Mouse (Mus musculus): ENCODE data around the gene Ssr2. TPM values are rescaled to one million over a fixed set of nuclear protein-coding genes. Genes with fewer than 3 reads are reported as not detected.
A peak's percentile ranks its signal among the peaks of the same experiment; 100 is the strongest.
"Not testable (repeated sequence)": the region's sequence is repeated elsewhere in the genome, so short reads cannot be mapped to it uniquely, and the experiment has no call there.

The Ssr2 gene
- total RNA-seq, 1 experiment, result 827 TPM

GRCm38 (mm10) chr3:88602466-88602865 is 26.8 kb downstream of the Ssr2 start:
- H3K9me3 ChIP-seq (ENCODE audit: control insufficient read depth, insufficient read depth, low read depth, low read length), result no peaks in the 10 kb centered on the region
- no peak overlapping the region for H3K4me3 ChIP-seq (ENCODE audit: insufficient read depth in 1 of 2, low read depth in 1 of 2, low read length in 2 of 2, poor library complexity in 1 of 2, severe bottlenecking in 1 of 2)
- peak overlapping the region; percentile 40; the same call in 1 of the 2 replicates for H3K27ac ChIP-seq (ENCODE audit: insufficient read depth, low read depth, low read length, poor library complexity, severe bottlenecking)
- no peaks in the 10 kb centered on the region for H3K36me3 ChIP-seq (ENCODE audit: control insufficient read depth, insufficient read depth, low read length, poor library complexity, severe bottlenecking)
- no peak overlapping the region for H3K9ac ChIP-seq (ENCODE audit: insufficient read depth, low read depth, low read length, poor library complexity, severe bottlenecking)
- in situ Hi-C loops (cut with MboI; ENCODE audit: low sequenced_read_pairs in 2 of 2, unreplicated experiment in 2 of 2), result no loop called here
- peaks cover 0 to 16% of the 10 kb centered on the region in 2 experiments; a peak in 2 of 4 replicates for H3K4me1 ChIP-seq (ENCODE audit: control insufficient read depth in 2 of 2, insufficient read depth in 2 of 2, low read length in 2 of 2, poor library complexity in 1 of 2)
- TF ChIP-seq CHD2 (IDR thresholded peaks at IDR 0.05; ENCODE audit: low read depth, low read length) (no peak), ZNF384 (IDR thresholded peaks at IDR 0.05; ENCODE audit: low read depth, low read length) (no peak), HCFC1 (IDR thresholded peaks at IDR 0.05; ENCODE audit: borderline replicate concordance, insufficient read depth, low read length) (no peak), MAFK (IDR thresholded peaks at IDR 0.05; ENCODE audit: insufficient read depth, low read depth, low read length) (no peak), ZC3H11A (IDR thresholded peaks at IDR 0.05; ENCODE audit: borderline replicate concordance, low read depth, low read length) (no peak)
- no peak for DNase-seq (ENCODE audit: low read depth, low spot score)

DNA sequence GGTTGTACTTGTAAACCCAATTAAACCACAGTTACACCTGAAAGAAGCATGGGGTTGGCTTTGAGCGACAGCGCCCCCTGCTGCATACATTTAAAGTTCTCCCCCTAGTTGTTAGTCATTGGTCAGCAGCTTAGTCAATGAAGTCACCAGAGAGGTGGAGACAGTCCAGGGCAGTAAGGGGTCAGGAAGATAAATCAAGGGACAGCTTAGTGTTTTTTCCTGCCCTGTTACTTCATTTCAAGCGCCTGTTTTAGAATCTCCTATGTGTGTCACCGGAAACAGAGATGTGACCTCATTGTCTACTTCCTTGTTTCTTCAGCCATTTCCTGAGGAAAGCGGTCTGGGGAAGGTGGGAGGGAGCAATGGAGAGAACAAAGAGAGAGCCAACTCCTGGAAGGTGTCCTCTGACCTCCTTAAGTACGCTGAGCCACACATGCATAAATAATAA is 28.1 kb downstream of the Ssr2 start:
- H3K9ac ChIP-seq (ENCODE audit: insufficient read depth, low read depth, low read length, poor library complexity, severe bottlenecking), result no peak overlapping the region
- no peak overlapping the region; the same call in 1 of the 2 replicates for H3K27ac ChIP-seq (ENCODE audit: insufficient read depth, low read depth, low read length, poor library complexity, severe bottlenecking)
- DNase-seq (ENCODE audit: low read depth, low spot score), result peak; percentile 90
- no peaks in the 10 kb centered on the region for H3K9me3 ChIP-seq (ENCODE audit: control insufficient read depth, insufficient read depth, low read depth, low read length)
- no peak overlapping the region for H3K4me3 ChIP-seq (ENCODE audit: insufficient read depth in 1 of 2, low read depth in 1 of 2, low read length in 2 of 2, poor library complexity in 1 of 2, severe bottlenecking in 1 of 2)
- no peak for TF ChIP-seq CHD2 (IDR thresholded peaks at IDR 0.05; ENCODE audit: low read depth, low read length)
- peak; percentile 33; the same call in 1 of the 2 replicates for TF ChIP-seq HCFC1 (IDR thresholded peaks at IDR 0.05; ENCODE audit: borderline replicate concordance, insufficient read depth, low read length)
- in situ Hi-C loops (cut with MboI; ENCODE audit: low sequenced_read_pairs in 2 of 2, unreplicated experiment in 2 of 2), result no loop called here
- H3K36me3 ChIP-seq (ENCODE audit: control insufficient read depth, insufficient read depth, low read length, poor library complexity, severe bottlenecking), result no peaks in the 10 kb centered on the region
- peaks cover 3 to 18% of the 10 kb centered on the region in 2 experiments; a peak in 3 of 4 replicates for H3K4me1 ChIP-seq (ENCODE audit: control insufficient read depth in 2 of 2, insufficient read depth in 2 of 2, low read length in 2 of 2, poor library complexity in 1 of 2)

DNA sequence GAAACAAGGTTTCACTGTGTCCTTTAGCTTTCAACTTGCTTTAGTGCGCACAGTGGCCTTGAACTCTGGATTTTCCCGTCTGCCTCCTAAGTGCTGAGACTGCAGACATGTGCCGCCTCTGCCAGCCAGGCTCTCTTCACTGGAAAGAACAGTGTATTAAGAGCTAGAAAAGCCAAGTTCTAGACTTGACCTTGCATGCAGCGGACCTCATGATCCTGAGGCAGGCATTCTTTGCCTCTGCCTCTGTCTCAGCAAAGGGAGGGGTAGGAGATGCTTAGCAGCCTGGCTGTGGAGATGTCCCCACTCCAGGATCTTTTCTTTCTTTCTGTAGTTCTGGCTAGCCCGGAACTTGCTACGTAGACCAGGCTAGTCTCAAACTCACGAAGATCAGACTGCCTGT is 29.2 kb downstream of the Ssr2 start:
- H3K4me3 ChIP-seq (ENCODE audit: insufficient read depth in 1 of 2, low read depth in 1 of 2, low read length in 2 of 2, poor library complexity in 1 of 2, severe bottlenecking in 1 of 2), result no peak overlapping the region
- peaks cover 3 to 18% of the 10 kb centered on the region in 2 experiments; a peak in 3 of 4 replicates for H3K4me1 ChIP-seq (ENCODE audit: control insufficient read depth in 2 of 2, insufficient read depth in 2 of 2, low read length in 2 of 2, poor library complexity in 1 of 2)
- in situ Hi-C loops (cut with MboI; ENCODE audit: low sequenced_read_pairs in 2 of 2, unreplicated experiment in 2 of 2), result no loop called here
- no peak for DNase-seq (ENCODE audit: low read depth, low spot score)
- H3K9me3 ChIP-seq (ENCODE audit: control insufficient read depth, insufficient read depth, low read depth, low read length), result no peaks in the 10 kb centered on the region
- no peak for TF ChIP-seq HCFC1 (IDR thresholded peaks at IDR 0.05; ENCODE audit: borderline replicate concordance, insufficient read depth, low read length)
- no peak for TF ChIP-seq CHD2 (IDR thresholded peaks at IDR 0.05; ENCODE audit: low read depth, low read length)
- TF ChIP-seq ZNF384 (IDR thresholded peaks at IDR 0.05; ENCODE audit: low read depth, low read length), result no peak
- TF ChIP-seq ZC3H11A (IDR thresholded peaks at IDR 0.05; ENCODE audit: borderline replicate concordance, low read depth, low read length), result no peak
- no peak for TF ChIP-seq MAFK (IDR thresholded peaks at IDR 0.05; ENCODE audit: insufficient read depth, low read depth, low read length)
- H3K27ac ChIP-seq (ENCODE audit: insufficient read depth, low read depth, low read length, poor library complexity, severe bottlenecking), result no peak overlapping the region
- no peaks in the 10 kb centered on the region for H3K36me3 ChIP-seq (ENCODE audit: control insufficient read depth, insufficient read depth, low read length, poor library complexity, severe bottlenecking)
- no peak overlapping the region for H3K9ac ChIP-seq (ENCODE audit: insufficient read depth, low read depth, low read length, poor library complexity, severe bottlenecking)

DNA sequence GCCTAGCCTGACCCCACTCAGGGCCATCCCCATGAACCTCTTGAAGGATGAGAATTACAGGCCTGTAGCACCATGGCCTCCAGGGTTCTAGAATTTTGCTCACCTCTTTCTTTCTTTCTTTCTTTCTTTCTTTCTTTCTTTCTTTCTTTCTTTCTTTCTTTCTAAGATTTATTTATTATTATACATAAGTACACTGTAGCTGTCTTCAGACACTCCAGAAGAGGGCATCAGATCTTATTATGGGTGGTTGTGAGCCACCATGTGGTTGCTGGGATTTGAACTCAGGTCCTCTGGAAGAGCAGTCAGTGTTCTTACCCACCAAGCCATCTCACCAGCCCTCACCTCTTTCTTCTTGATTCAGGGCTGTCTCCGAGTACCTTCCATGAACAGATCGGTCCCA is 30.0 kb downstream of the Ssr2 start, which contains the start of gene Arhgef2:
Gene Arhgef2, plus strand, starts transcription at position 301 of the 400 bp plus-strand sequence.
- H3K27ac ChIP-seq (ENCODE audit: insufficient read depth, low read depth, low read length, poor library complexity, severe bottlenecking); H3K4me3 ChIP-seq (ENCODE audit: insufficient read depth in 1 of 2, low read depth in 1 of 2, low read length in 2 of 2, poor library complexity in 1 of 2, severe bottlenecking in 1 of 2); H3K36me3 ChIP-seq (ENCODE audit: control insufficient read depth, insufficient read depth, low read length, poor library complexity, severe bottlenecking); in situ Hi-C loops (cut with MboI; ENCODE audit: low sequenced_read_pairs in 2 of 2, unreplicated experiment in 2 of 2); H3K9me3 ChIP-seq (ENCODE audit: control insufficient read depth, insufficient read depth, low read depth, low read length); DNase-seq (ENCODE audit: low read depth, low spot score); H3K9ac ChIP-seq (ENCODE audit: insufficient read depth, low read depth, low read length, poor library complexity, severe bottlenecking): not testable (repeated sequence)
- H3K4me1 ChIP-seq (ENCODE audit: control insufficient read depth in 2 of 2, insufficient read depth in 2 of 2, low read length in 2 of 2, poor library complexity in 1 of 2), result peaks cover 3 to 18% of the 10 kb centered on the region in 2 experiments; a peak in 3 of 4 replicates

GRCm38 (mm10) chr3:88607065-88607757 is 31.5 kb downstream of the Ssr2 start:
- DNase-seq (ENCODE audit: low read depth, low spot score), result peak; percentile 95
- Histone ChIP-seq H3K9ac (ENCODE audit: insufficient read depth, low read depth, low read length, poor library complexity, severe bottlenecking) (peak overlapping the region; percentile 54), H3K27ac (ENCODE audit: insufficient read depth, low read depth, low read length, poor library complexity, severe bottlenecking) (peak overlapping the region; percentile 28; the same call in 1 of the 2 replicates), H3K4me1 (ENCODE audit: control insufficient read depth in 2 of 2, insufficient read depth in 2 of 2, low read length in 2 of 2, poor library complexity in 1 of 2) (peaks cover 3 to 16% of the 10 kb centered on the region in 2 experiments; a peak in 3 of 4 replicates), H3K4me3 (ENCODE audit: insufficient read depth in 1 of 2, low read depth in 1 of 2, low read length in 2 of 2, poor library complexity in 1 of 2, severe bottlenecking in 1 of 2) (peak overlapping the region; percentile 60 to 82), H3K36me3 (ENCODE audit: control insufficient read depth, insufficient read depth, low read length, poor library complexity, severe bottlenecking) (no peaks in the 10 kb centered on the region), H3K9me3 (ENCODE audit: control insufficient read depth, insufficient read depth, low read depth, low read length) (no peaks in the 10 kb centered on the region)
- TF ChIP-seq CHD2 (IDR thresholded peaks at IDR 0.05; ENCODE audit: low read depth, low read length) (no peak), ZNF384 (IDR thresholded peaks at IDR 0.05; ENCODE audit: low read depth, low read length) (no peak), ZC3H11A (IDR thresholded peaks at IDR 0.05; ENCODE audit: borderline replicate concordance, low read depth, low read length) (no peak), HCFC1 (IDR thresholded peaks at IDR 0.05; ENCODE audit: borderline replicate concordance, insufficient read depth, low read length) (no peak), MAFK (IDR thresholded peaks at IDR 0.05; ENCODE audit: insufficient read depth, low read depth, low read length) (no peak)
- in situ Hi-C loops (cut with MboI; ENCODE audit: low sequenced_read_pairs in 2 of 2, unreplicated experiment in 2 of 2), result no loop called here

All from ES-E14 (cell line).